24 mouse cellular contexts compared by ENCODE assay signal in genomic region chr3:89332013-89332412, GRCm38 (mm10). TPM values are rescaled to one million over a fixed set of nuclear protein-coding genes. Genes with fewer than 3 reads are reported as not detected.
DNase-seq lines count a peak whose midpoint lies in the region; ATAC-seq and TF ChIP-seq lines count a peak whose summit lies in the region.
"Had no signal": no experiment of that assay in that cellular context is flagged by ENCODE, and none has a peak within 500 bp of the region (broad histone marks: within the 10 kb centered on the region; RNA-seq: fewer than 3 reads in every experiment).

No protein-coding gene starts in this region.

- H3K9ac ChIP-seq in forebrain, embryonic 11.5 days (ENCODE audit: low read length): no peak overlapping the region
- no peak overlapping the region for H3K9ac ChIP-seq in forebrain, embryonic 14.5 days (ENCODE audit: low read length)
- H3K9ac ChIP-seq in midbrain, embryonic 14.5 days (replicated peaks; ENCODE audit: low read length): peak overlapping the region; percentile 14; the same call in 1 of the 2 replicates
- H3K9ac ChIP-seq: liver, embryonic 13.5 days had no signal

- peak overlapping the region; percentile 16 for H3K4me3 ChIP-seq in forebrain, embryonic 10.5 days
- H3K4me3 ChIP-seq in forebrain, embryonic 11.5 days (ENCODE audit: low read depth, low read length): no peak overlapping the region
- peak overlapping the region; percentile 61 for H3K4me3 ChIP-seq in E14TG2a.4 (replicated peaks; ENCODE audit: low read length)
- H3K4me3 ChIP-seq in forebrain, embryonic 14.5 days (ENCODE audit: low read depth, low read length): no peak overlapping the region
- H3K4me3 ChIP-seq in midbrain, embryonic 14.5 days (replicated peaks; ENCODE audit: low read depth, low read length): no peak overlapping the region
- H3K4me3 ChIP-seq: erythroblast, embryonic 14.5 days; liver, embryonic 13.5 days had no signal

- peaks cover 66% of the 10 kb centered on the region for H3K27me3 ChIP-seq in forebrain, embryonic 10.5 days (ENCODE audit: poor library complexity, severe bottlenecking)
- H3K27me3 ChIP-seq in forebrain, embryonic 11.5 days (ENCODE audit: control insufficient read depth, insufficient read depth, low read length): no peaks in the 10 kb centered on the region
- H3K27me3 ChIP-seq in E14TG2a.4 (ENCODE audit: insufficient read depth, low read length): peaks cover 18% of the 10 kb centered on the region
- H3K27me3 ChIP-seq in forebrain, embryonic 14.5 days (replicated peaks; ENCODE audit: control insufficient read depth, insufficient read depth, low read length): no peaks in the 10 kb centered on the region
- H3K27me3 ChIP-seq in midbrain, embryonic 14.5 days (ENCODE audit: control insufficient read depth, insufficient read depth, low read length): no peaks in the 10 kb centered on the region

- no peaks in the 10 kb centered on the region for H3K9me3 ChIP-seq in forebrain, embryonic 10.5 days
- no peaks in the 10 kb centered on the region for H3K9me3 ChIP-seq in forebrain, embryonic 11.5 days (ENCODE audit: control insufficient read depth, low read length)
- no peaks in the 10 kb centered on the region for H3K9me3 ChIP-seq in E14TG2a.4 (ENCODE audit: low read length)
- H3K9me3 ChIP-seq in forebrain, embryonic 14.5 days (replicated peaks; ENCODE audit: control insufficient read depth, low read length): no peaks in the 10 kb centered on the region
- H3K9me3 ChIP-seq in midbrain, embryonic 14.5 days (ENCODE audit: control insufficient read depth, low read length): no peaks in the 10 kb centered on the region
- H3K9me3 ChIP-seq: liver, embryonic 13.5 days had no signal

- no peak overlapping the region for H3K4me2 ChIP-seq in forebrain, embryonic 11.5 days (ENCODE audit: low read depth, low read length, severe bottlenecking)
- H3K4me2 ChIP-seq in forebrain, embryonic 14.5 days (ENCODE audit: low read length): no peak overlapping the region
- H3K4me2 ChIP-seq in midbrain, embryonic 14.5 days (ENCODE audit: low read length): peak overlapping the region; percentile 31; the same call in 1 of the 2 replicates
- H3K4me2 ChIP-seq: liver, embryonic 13.5 days had no signal

- H3K4me1 ChIP-seq in forebrain, embryonic 10.5 days: peaks cover 84% of the 10 kb centered on the region
- peaks cover 21% of the 10 kb centered on the region for H3K4me1 ChIP-seq in forebrain, embryonic 11.5 days (replicated peaks; ENCODE audit: control insufficient read depth, insufficient read depth, low read length)
- H3K4me1 ChIP-seq in E14TG2a.4 (replicated peaks; ENCODE audit: low read depth, low read length): peaks cover 99% of the 10 kb centered on the region
- H3K4me1 ChIP-seq in forebrain, embryonic 14.5 days (ENCODE audit: control insufficient read depth, insufficient read depth, low read length): peaks cover 43% of the 10 kb centered on the region
- H3K4me1 ChIP-seq in midbrain, embryonic 14.5 days (ENCODE audit: control insufficient read depth, insufficient read depth, low read length): peaks cover 41% of the 10 kb centered on the region

- ATAC-seq in forebrain, embryonic 11.5 days (replicated peaks; ENCODE audit: low FRiP score): no peak
- ATAC-seq in forebrain, embryonic 14.5 days: no peak
- ATAC-seq in midbrain, embryonic 14.5 days (ENCODE audit: low FRiP score, low TSS enrichment): no peak

- 0 out of 2 replicates have a peak overlapping the region, but pooled peaks have one; percentile 59 for H3K27ac ChIP-seq in forebrain, embryonic 10.5 days
- no peak overlapping the region for H3K27ac ChIP-seq in forebrain, embryonic 11.5 days (ENCODE audit: low read depth, low read length)
- no peak overlapping the region for H3K27ac ChIP-seq in forebrain, embryonic 14.5 days (ENCODE audit: low read depth, low read length)
- peak overlapping the region; percentile 52; the same call in 1 of the 2 replicates for H3K27ac ChIP-seq in midbrain, embryonic 14.5 days (replicated peaks; ENCODE audit: low read depth, low read length)
- H3K27ac ChIP-seq: liver, embryonic 13.5 days had no signal

- no peak for TF ChIP-seq CTCF in E14TG2a.4 (conservative IDR thresholded peaks at IDR 0.05; ENCODE audit: low read length)

- WGBS in forebrain, embryonic 10.5 days: 45% methylated on average over 10 of the region's 10 CpGs
- 37% methylated on average over 10 of the region's 10 CpGs for WGBS in forebrain, embryonic 11.5 days
- 35% methylated on average over 10 of the region's 10 CpGs for WGBS in forebrain, embryonic 14.5 days
- WGBS in midbrain, embryonic 14.5 days: 17% methylated on average over 10 of the region's 10 CpGs

- no peak for DNase-seq in forebrain, embryonic 10.5 days (ENCODE audit: extremely low spot score, low spot score)
- no peak for DNase-seq in forebrain, embryonic 11.5 days (ENCODE audit: low spot score)
- peak; percentile 38 for DNase-seq in forebrain, embryonic 14.5 days (ENCODE audit: low spot score)
- peak; percentile 61 for DNase-seq in midbrain, embryonic 14.5 days
- no peak for DNase-seq in urinary bladder, postnatal 14 days (ENCODE audit: low spot score)
- DNase-seq in urinary bladder, adult 2 months (ENCODE audit: low spot score): no peak
- no peak for DNase-seq in adrenal gland, adult 8-10 months
- DNase-seq: adrenal gland, postnatal 14 days; heart, adult 18-20 months; heart, postnatal 14 days; kidney, adult 11 months; kidney, postnatal 14 days; layer of hippocampus, adult 9-11 months; liver, embryonic 13.5 days; right cerebral cortex, adult 18-20 months had no signal

- H3K36me3 ChIP-seq in forebrain, embryonic 10.5 days (replicated peaks): peaks cover 32% of the 10 kb centered on the region
- 0 out of 2 replicates have a peak, but pooled peaks cover 3% of the 10 kb centered on the region for H3K36me3 ChIP-seq in forebrain, embryonic 11.5 days (ENCODE audit: control insufficient read depth, insufficient read depth, low read length)
- H3K36me3 ChIP-seq in E14TG2a.4 (ENCODE audit: insufficient read depth, low read length): peaks cover 26% of the 10 kb centered on the region
- H3K36me3 ChIP-seq in forebrain, embryonic 14.5 days (ENCODE audit: control insufficient read depth, insufficient read depth, low read length): peaks cover 19% of the 10 kb centered on the region
- no peaks in the 10 kb centered on the region for H3K36me3 ChIP-seq in midbrain, embryonic 14.5 days (ENCODE audit: control insufficient read depth, insufficient read depth, low read length)
- H3K36me3 ChIP-seq: liver, embryonic 13.5 days had no signal

RNA-seq across cellular contexts. Expression of gene Efna4, which starts 5.8 kb away (rescaled TPM):
- polyA plus RNA-seq in forebrain, embryonic 10.5 days (2016; fragmentation: Nextera tagmentation; extraction: Ambion mirVana): 27.6 and 28.7 TPM in 2 replicates
- polyA plus RNA-seq in forebrain, embryonic 11.5 days (2014; fragmentation: Nextera tagmentation; extraction: Ambion mirVana): 17.1 and 20.7 TPM in 2 replicates
- 12.3 and 14.6 TPM in 2 replicates for polyA plus RNA-seq in forebrain, embryonic 14.5 days (2014; fragmentation: Nextera tagmentation; extraction: Ambion mirVana)
- 5.6 and 5.9 TPM in 2 replicates for polyA plus RNA-seq in midbrain, embryonic 14.5 days (2014; fragmentation: Nextera tagmentation; extraction: Ambion mirVana)
- 3.4 and 3.7 TPM in 2 replicates for polyA plus RNA-seq in urinary bladder, adult 2 months (2012; rRNA removed)
- total RNA-seq in adrenal gland, adult 8-10 months (2022): 1 to 10 TPM; 1.1 to 3.5 (median 1.9) TPM
- total RNA-seq: gastrocnemius, adult 18-20 months; monocyte, adult 5-6 weeks; neutrophil, adult 5-6 weeks had no signal
- polyA plus RNA-seq: erythroblast, embryonic 14.5 days had no signal

RNA-seq across cellular contexts. Expression of gene Efna3, which starts 9.2 kb away (rescaled TPM):
- 3.0 and 4.0 TPM in 2 replicates for polyA plus RNA-seq in forebrain, embryonic 10.5 days (2016; fragmentation: Nextera tagmentation; extraction: Ambion mirVana)
- polyA plus RNA-seq in forebrain, embryonic 11.5 days (2014; fragmentation: Nextera tagmentation; extraction: Ambion mirVana): 6.6 and 7.7 TPM in 2 replicates
- 30.1 and 42.0 TPM in 2 replicates for polyA plus RNA-seq in forebrain, embryonic 14.5 days (2014; fragmentation: Nextera tagmentation; extraction: Ambion mirVana)
- polyA plus RNA-seq in midbrain, embryonic 14.5 days (2014; fragmentation: Nextera tagmentation; extraction: Ambion mirVana): 31.1 and 43.4 TPM in 2 replicates
- 0.36 and 0.55 TPM in 2 replicates for polyA plus RNA-seq in urinary bladder, adult 2 months (2012; rRNA removed)
- total RNA-seq in adrenal gland, adult 8-10 months (2022): 1 to 10 TPM in 1 of 4 experiments, under 1 TPM in 3; 0.15 to 1.5 (median 0.62) TPM
- total RNA-seq: common myeloid progenitor, adult 5-6 weeks; gastrocnemius, adult 18-20 months; heart, adult 18-20 months; heart, postnatal 14 days; monocyte, adult 5-6 weeks; neutrophil, adult 5-6 weeks had no signal
- polyA plus RNA-seq: erythroblast, embryonic 14.5 days had no signal

RNA-seq across cellular contexts. Expression of gene Adam15, which starts 17.8 kb away (rescaled TPM):
- polyA plus RNA-seq in forebrain, embryonic 10.5 days (2016; fragmentation: Nextera tagmentation; extraction: Ambion mirVana): 32.1 and 39.5 TPM in 2 replicates
- 27.9 and 28.4 TPM in 2 replicates for polyA plus RNA-seq in forebrain, embryonic 11.5 days (2014; fragmentation: Nextera tagmentation; extraction: Ambion mirVana)
- 13.4 and 19.3 TPM in 2 replicates for polyA plus RNA-seq in forebrain, embryonic 14.5 days (2014; fragmentation: Nextera tagmentation; extraction: Ambion mirVana)
- polyA plus RNA-seq in midbrain, embryonic 14.5 days (2014; fragmentation: Nextera tagmentation; extraction: Ambion mirVana): 32.2 and 36.2 TPM in 2 replicates
- 96.1 and 101 TPM in 2 replicates for polyA plus RNA-seq in urinary bladder, adult 2 months (2012; rRNA removed)
- total RNA-seq in adrenal gland, adult 8-10 months (2022): 10 to 100 TPM; 58.4 to 85.4 (median 71.3) TPM

RNA-seq across cellular contexts. Expression of gene Dcst2, which starts 29.8 kb away (rescaled TPM):
- 0.06 and 0.16 TPM in 2 replicates for polyA plus RNA-seq in forebrain, embryonic 10.5 days (2016; fragmentation: Nextera tagmentation; extraction: Ambion mirVana)
- polyA plus RNA-seq in forebrain, embryonic 11.5 days (2014; fragmentation: Nextera tagmentation; extraction: Ambion mirVana): 0.13 TPM in 1 of 2 replicates, not detected in the other
- polyA plus RNA-seq in forebrain, embryonic 14.5 days (2014; fragmentation: Nextera tagmentation; extraction: Ambion mirVana): 0.08 and 0.15 TPM in 2 replicates
- 0.14 and 0.36 TPM in 2 replicates for polyA plus RNA-seq in midbrain, embryonic 14.5 days (2014; fragmentation: Nextera tagmentation; extraction: Ambion mirVana)
- 0.24 and 0.41 TPM in 2 replicates for polyA plus RNA-seq in urinary bladder, adult 2 months (2012; rRNA removed)
- under 1 TPM; 0.43 to 0.78 (median 0.46) TPM for total RNA-seq in adrenal gland, adult 8-10 months (2022)
- total RNA-seq: common myeloid progenitor, adult 5-6 weeks; ES-E14; gastrocnemius, adult 18-20 months; heart, adult 18-20 months; heart, postnatal 14 days; monocyte, adult 5-6 weeks; neutrophil, adult 5-6 weeks had no signal
- polyA plus RNA-seq: erythroblast, embryonic 14.5 days; thymus, postnatal 0 days had no signal

RNA-seq across cellular contexts. Expression of gene Dcst1, which starts 33.0 kb away (rescaled TPM):
- polyA plus RNA-seq in forebrain, embryonic 10.5 days (2016; fragmentation: Nextera tagmentation; extraction: Ambion mirVana): 0.23 TPM in 1 of 2 replicates, not detected in the other
- 0.08 and 0.15 TPM in 2 replicates for polyA plus RNA-seq in forebrain, embryonic 11.5 days (2014; fragmentation: Nextera tagmentation; extraction: Ambion mirVana)
- 0.78 and 0.83 TPM in 2 replicates for polyA plus RNA-seq in forebrain, embryonic 14.5 days (2014; fragmentation: Nextera tagmentation; extraction: Ambion mirVana)
- polyA plus RNA-seq in midbrain, embryonic 14.5 days (2014; fragmentation: Nextera tagmentation; extraction: Ambion mirVana): 0.54 and 0.55 TPM in 2 replicates
- polyA plus RNA-seq in urinary bladder, adult 2 months (2012; rRNA removed): 0.07 and 0.33 TPM in 2 replicates
- total RNA-seq in adrenal gland, adult 8-10 months (2022): 1 to 10 TPM in 2 of 4 experiments, under 1 TPM in 2; 0.20 to 2.2 (median 0.97) TPM
- total RNA-seq: gastrocnemius, adult 18-20 months; heart, adult 18-20 months; left cerebral cortex, postnatal 25 days; monocyte, adult 5-6 weeks; neutrophil, adult 5-6 weeks had no signal
- polyA plus RNA-seq: erythroblast, embryonic 14.5 days; liver, embryonic 13.5 days had no signal

Comparison
In these comparisons a context has a peak if more than half of its experiments do, and no peak if none do; other contexts are left out.
1. DNase-seq: peak in forebrain, embryonic 14.5 days (single experiment) and midbrain, embryonic 14.5 days (single experiment); none in forebrain, embryonic 10.5 days (single experiment), forebrain, embryonic 11.5 days (single experiment), urinary bladder, postnatal 14 days (single experiment), urinary bladder, adult 2 months (single experiment) and adrenal gland, adult 8-10 months (single experiment).
2. H3K27ac ChIP-seq: peak in forebrain, embryonic 10.5 days (single experiment) and midbrain, embryonic 14.5 days (single experiment); none in forebrain, embryonic 11.5 days (single experiment) and forebrain, embryonic 14.5 days (single experiment).
3. H3K4me3 ChIP-seq: peak in forebrain, embryonic 10.5 days (single experiment) and E14TG2a.4 (single experiment); none in forebrain, embryonic 11.5 days (single experiment), forebrain, embryonic 14.5 days (single experiment) and midbrain, embryonic 14.5 days (single experiment).